Mouse (Mus musculus) heart, postnatal 0 days (tissue): ENCODE measurements around the gene Slx4. TPM values are rescaled to one million over a fixed set of nuclear protein-coding genes. Genes with fewer than 3 reads are reported as not detected.
"Not testable (repeated sequence)": the region's sequence is repeated elsewhere in the genome, so short reads cannot be mapped to it uniquely, and the experiment has no call there.

Source experiments
- ATAC-seq: fragments of 200-750 bp; cut with Nextera tagmentation; 2 replicates; pipeline ENCODE4 v1.8.0; 2017; ENCODE audit warnings: low read depth, moderate number of reproducible peaks, moderate library complexity; ENCODE audit not compliant: insufficient read depth
- DNase-seq: peaks from one replicate; pipeline ENCODE4 v3.0.0-alpha.2; 2016; ENCODE audit warnings: low spot score
- H3K27ac ChIP-seq: fragments of 300-500 bp; sonication (generic); 2 replicates; pipeline ENCODE4 v1.5.1; 2014; ENCODE audit warnings: low read depth, mild to moderate bottlenecking
- H3K27me3 ChIP-seq: fragments of 300-500 bp; sonication (generic); 2 replicates; pipeline ENCODE4 v1.6.1; 2014; ENCODE audit warnings: low read length, mixed read lengths; ENCODE audit not compliant: control insufficient read depth, insufficient read depth
- H3K36me3 ChIP-seq: fragments of 300-500 bp; sonication (generic); replicated peaks from 2 replicates; pipeline ENCODE4 v1.6.1; 2014; ENCODE audit warnings: low read length, mixed read lengths; ENCODE audit not compliant: control insufficient read depth, insufficient read depth
- H3K4me1 ChIP-seq: fragments of 300-500 bp; sonication (generic); 2 replicates; pipeline ENCODE4 v1.6.1; 2014; ENCODE audit warnings: antibody characterized with exemption; ENCODE audit not compliant: control insufficient read depth, insufficient read depth
- H3K4me2 ChIP-seq: fragments of 300-500 bp; sonication (generic); 2 replicates; pipeline ENCODE4 v1.6.1; 2014; ENCODE audit warnings: low read depth, mild to moderate bottlenecking, low read length, moderate library complexity
- H3K4me3 ChIP-seq: fragments of 300-500 bp; sonication (generic); 2 replicates; pipeline ENCODE4 v1.5.1; 2014; ENCODE audit warnings: low read depth, low read length
- H3K9ac ChIP-seq: fragments of 300-500 bp; sonication (generic); replicated peaks from 2 replicates; pipeline ENCODE4 v1.6.1; 2014; ENCODE audit warnings: low read depth, low read length, mixed read lengths
- H3K9me3 ChIP-seq: fragments of 300-500 bp; sonication (generic); replicated peaks from 2 replicates; pipeline ENCODE4 v1.6.1; 2016; ENCODE audit warnings: low read length; ENCODE audit not compliant: control insufficient read depth
- CTCF ChIP-seq: IDR thresholded peaks from 2 replicates; pipeline ENCODE4 v1.5.1; 2016; ENCODE audit warnings: antibody characterized with exemption, control low read depth, low read depth
- EP300 ChIP-seq: IDR thresholded peaks from 2 replicates; pipeline ENCODE4 v1.6.1; 2016; ENCODE audit warnings: antibody characterized with exemption, low read depth
- WGBS: fragments of 180-500 bp; shearing (Covaris S2); extraction: QIAGEN DNeasy Blood & Tissue Kit; methylation state at CpG from one replicate; pipeline ENCODE4 v1.1.7; 2014; 5-methylcytosine and 5-hydroxymethylcytosine counted together
- polyA plus RNA-seq: library from polyadenylated mRNA; unstranded; fragments of >200 nt; fragmentation: Nextera tagmentation; extraction: Ambion mirVana; gene quantifications from 2 replicates; pipeline ENCODE4 v1.2.1, GENCODE M21; 2015
- total RNA-seq: library from RNA; depleted of rRNA; stranded (reverse); fragments of >200 nt; gene quantifications from 2 replicates; pipeline ENCODE4 v1.2.3, GENCODE M21; 2014; ENCODE audit warnings: low replicate concordance

Slx4 gene
- total and polyA plus RNA-seq, 2 experiments from 2014 or later = 3.0 to 4.4 TPM

- no peaks in the 10 kb centered on the region for H3K27me3 ChIP-seq
- H3K4me2 ChIP-seq = peak overlapping the region; percentile 42
- H3K36me3 ChIP-seq = peaks cover 20% of the 10 kb centered on the region
- no peak overlapping the region for H3K9ac ChIP-seq
- TF ChIP-seq CTCF (no peak), EP300 (no peak)
- H3K9me3 ChIP-seq = no peaks in the 10 kb centered on the region
- H3K27ac ChIP-seq = no peak overlapping the region
- WGBS = 78% methylated on average over 7 of the region's 7 CpGs
- peak overlapping the region; percentile 28; the same call in 1 of the 2 replicates for H3K4me3 ChIP-seq
- peaks cover 10% of the 10 kb centered on the region for H3K4me1 ChIP-seq
- no peak for ATAC-seq
- no peak for DNase-seq
Observed at GRCm38 (mm10) chr16:3975658-3976057, 27.9 kb downstream of the Slx4 start.

GRCm38 (mm10) chr16:3974456-3974855 lies 29.1 kb downstream of the Slx4 start:
- peaks cover 10% of the 10 kb centered on the region for H3K4me1 ChIP-seq
- H3K9ac ChIP-seq, H3K27ac ChIP-seq, ATAC-seq, H3K4me2 ChIP-seq, H3K9me3 ChIP-seq, DNase-seq, H3K4me3 ChIP-seq, H3K27me3 ChIP-seq, H3K36me3 ChIP-seq: not testable (repeated sequence)
- 93% methylated on average over 19 of the region's 19 CpGs for WGBS

GRCm38 (mm10) chr16:3965534-3965933 lies 38.0 kb downstream of the Slx4 start:
- TF ChIP-seq CTCF = no peak
- no peak for TF ChIP-seq EP300
- Histone ChIP-seq H3K27ac (no peak overlapping the region), H3K9ac (no peak overlapping the region), H3K27me3 (no peaks in the 10 kb centered on the region), H3K4me3 (no peak overlapping the region), H3K4me1 (no peaks in the 10 kb centered on the region), H3K36me3 (no peaks in the 10 kb centered on the region), H3K4me2 (no peak overlapping the region), H3K9me3 (no peaks in the 10 kb centered on the region)
- WGBS = 66% methylated on average over 3 of the region's 3 CpGs
- no peak for ATAC-seq
- no peak for DNase-seq

GRCm38 (mm10) chr16:3964990-3965389 lies 38.6 kb downstream of the Slx4 start:
- Histone ChIP-seq H3K9ac (no peak overlapping the region), H3K4me1 (no peaks in the 10 kb centered on the region), H3K9me3 (no peaks in the 10 kb centered on the region), H3K27ac (no peak overlapping the region), H3K27me3 (no peaks in the 10 kb centered on the region), H3K4me2 (no peak overlapping the region), H3K4me3 (no peak overlapping the region), H3K36me3 (no peaks in the 10 kb centered on the region)
- ATAC-seq = no peak
- no peak for TF ChIP-seq CTCF
- no peak for TF ChIP-seq EP300
- WGBS = 61% methylated on average over 10 of the region's 10 CpGs
- no peak for DNase-seq

- Histone ChIP-seq H3K4me1 (peaks cover 8% of the 10 kb centered on the region; the same call in 1 of the 2 replicates), H3K9ac (no peak overlapping the region), H3K27me3 (no peaks in the 10 kb centered on the region), H3K27ac (no peak overlapping the region), H3K36me3 (no peaks in the 10 kb centered on the region), H3K4me2 (no peak overlapping the region), H3K9me3 (no peaks in the 10 kb centered on the region), H3K4me3 (no peak overlapping the region)
- ATAC-seq (peak; percentile 20; the same call in 1 of the 2 replicates), DNase-seq (peak; percentile 65)
- 30% methylated on average over 2 of the region's 2 CpGs for WGBS
- TF ChIP-seq CTCF (no peak), EP300 (no peak)
Observed at GRCm38 (mm10) chr16:3959261-3959660, 44.3 kb downstream of the Slx4 start.

- no peak for DNase-seq
- no peaks in the 10 kb centered on the region for H3K27me3 ChIP-seq
- WGBS = 56% methylated on average over 6 of the region's 6 CpGs
- no peaks in the 10 kb centered on the region for H3K9me3 ChIP-seq
- no peaks in the 10 kb centered on the region for H3K36me3 ChIP-seq
- no peak overlapping the region for H3K4me2 ChIP-seq
- H3K27ac ChIP-seq = no peak overlapping the region
- ATAC-seq = no peak
- H3K4me3 ChIP-seq = no peak overlapping the region
- H3K4me1 ChIP-seq = peaks cover 8% of the 10 kb centered on the region; the same call in 1 of the 2 replicates
- TF ChIP-seq EP300 (no peak), CTCF (no peak)
- no peak overlapping the region for H3K9ac ChIP-seq
Observed at GRCm38 (mm10) chr16:3956369-3956768, 47.2 kb downstream of the Slx4 start.
